Mouse (Mus musculus): ENCODE measurements around the gene Acot8. TPM values are rescaled to one million over a fixed set of nuclear protein-coding genes. Genes with fewer than 3 reads are reported as not detected.

Acot8 gene
- total RNA-seq (2022): 10 to 100 TPM; 25.1 to 34.0 (median 27.7) TPM

DNA sequence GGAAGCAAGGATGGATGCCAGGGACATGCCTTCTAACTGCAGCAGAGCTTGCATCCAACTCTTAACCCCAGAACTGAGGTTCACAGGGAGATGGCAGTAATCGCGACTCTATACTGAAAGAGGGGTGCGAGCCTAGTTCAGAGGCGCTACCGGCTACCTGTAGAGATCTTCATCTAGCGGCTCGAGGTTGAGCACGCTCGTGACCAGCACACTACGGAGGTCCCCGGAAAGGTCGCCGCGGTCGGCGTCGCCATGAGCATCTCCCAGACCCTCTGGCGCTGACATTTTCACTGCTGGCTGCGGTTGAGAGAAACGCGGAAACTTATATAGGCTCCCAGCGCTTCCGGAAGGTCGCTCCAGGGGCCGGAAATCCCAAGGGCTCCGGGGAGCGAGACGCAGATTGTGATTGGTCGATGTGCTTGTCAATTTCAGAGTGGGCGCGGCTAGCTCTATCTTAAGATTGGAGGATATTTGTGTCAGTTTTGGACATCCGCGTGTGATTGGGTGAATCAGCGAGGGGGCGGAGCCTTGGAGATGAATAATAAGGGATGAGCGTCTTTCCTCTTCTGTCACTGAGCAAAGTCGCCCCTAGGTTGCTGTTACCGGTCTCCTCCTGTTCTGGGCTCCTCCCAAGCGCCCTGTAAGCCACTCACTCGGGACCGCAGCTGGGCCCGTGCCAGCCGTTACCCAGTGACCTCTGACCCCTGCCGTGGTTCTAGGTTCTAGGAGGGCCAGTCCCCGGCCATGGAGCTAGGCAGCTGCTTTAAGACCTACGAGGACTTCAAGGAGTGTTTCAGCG, at the start of gene Acot8, which contains the start of gene Zswim3:
TSS of gene Acot8 (minus strand) at position 350 of the 799 bp plus-strand sequence.
TSS of gene Zswim3 (plus strand) at position 566 of the 799 bp plus-strand sequence.
- peak; percentile 98 to 99 for DNase-seq (ENCODE audit: low spot score in 2 of 2)

DNA sequence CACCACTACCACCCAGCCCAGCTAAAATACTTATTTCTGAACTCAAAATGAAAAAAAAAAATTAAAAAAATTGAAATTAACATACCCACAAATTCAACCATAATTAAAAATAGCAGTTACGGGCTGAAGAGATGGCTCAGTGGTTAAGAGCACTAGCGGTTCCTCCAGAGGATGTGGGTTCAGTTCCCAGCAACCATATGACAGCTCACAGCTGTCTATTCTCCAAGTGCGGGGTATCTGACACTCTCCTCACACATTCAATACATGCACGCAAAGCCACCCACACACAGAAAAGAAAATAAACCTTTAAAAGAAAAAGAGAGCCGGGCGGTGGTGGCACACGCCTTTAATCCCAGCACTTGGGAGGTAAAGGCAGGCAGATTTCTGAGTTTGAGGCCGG, 45.4 kb upstream of the Acot8 start:
- no peak for DNase-seq (ENCODE audit: low spot score in 2 of 2)

DNA sequence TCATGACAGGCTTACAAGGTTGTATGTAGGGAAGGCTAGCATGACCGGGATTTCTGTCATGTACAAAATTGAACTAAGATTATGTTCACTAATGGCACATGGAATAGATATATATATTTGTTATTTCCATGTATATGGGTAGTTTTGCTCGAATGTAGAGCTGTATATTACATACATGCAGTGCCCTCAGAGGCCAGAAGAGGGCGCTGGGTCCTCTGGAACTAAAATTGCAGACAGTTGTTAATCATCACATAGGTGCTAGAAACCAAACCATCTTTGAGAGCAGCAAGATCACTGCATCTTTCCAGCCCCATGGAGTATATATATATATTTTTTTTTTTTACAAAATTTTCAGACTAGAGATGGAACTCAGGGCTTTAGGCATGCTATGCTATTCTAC, 41.1 kb upstream of the Acot8 start:
- DNase-seq (ENCODE audit: low spot score in 2 of 2): no peak

DNA sequence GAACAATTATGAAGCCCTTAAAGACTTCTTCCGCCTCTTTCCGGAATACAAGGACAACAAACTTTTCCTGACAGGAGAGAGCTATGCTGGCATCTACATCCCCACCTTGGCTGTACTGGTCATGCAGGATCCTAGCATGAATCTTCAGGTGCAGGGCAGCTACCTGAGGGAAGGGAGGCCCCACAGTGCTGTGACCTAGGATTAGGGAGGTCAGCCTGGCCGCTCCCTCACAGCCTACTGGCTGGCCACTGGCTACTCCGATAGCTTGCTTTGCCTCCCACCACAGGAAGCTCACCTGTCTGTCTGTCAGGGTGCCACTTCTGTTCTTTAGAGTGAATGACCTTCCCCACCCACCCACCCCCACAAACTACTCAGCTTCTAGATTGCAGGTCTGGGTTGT, 30.5 kb upstream of the Acot8 start:
- no peak for DNase-seq (ENCODE audit: low spot score in 2 of 2)

DNA sequence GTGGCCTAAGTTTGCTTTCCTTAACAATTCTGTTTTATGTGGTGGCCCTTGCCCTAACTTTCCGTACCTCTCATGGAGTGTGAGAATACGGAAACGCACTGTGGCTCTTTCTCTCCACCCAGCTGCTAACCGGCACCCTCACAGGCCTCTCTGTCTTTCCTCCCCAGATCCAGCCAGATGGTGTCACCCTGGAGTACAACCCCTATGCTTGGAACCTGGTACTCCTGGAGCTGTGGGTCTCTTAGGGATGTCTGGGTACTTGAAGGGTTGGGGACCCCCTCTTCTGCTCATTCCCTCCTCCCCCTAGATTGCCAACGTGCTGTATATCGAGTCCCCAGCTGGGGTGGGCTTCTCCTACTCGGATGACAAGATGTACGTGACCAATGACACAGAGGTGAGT, 29.8 kb upstream of the Acot8 start:
- DNase-seq (ENCODE audit: low spot score in 2 of 2): no peak

DNA sequence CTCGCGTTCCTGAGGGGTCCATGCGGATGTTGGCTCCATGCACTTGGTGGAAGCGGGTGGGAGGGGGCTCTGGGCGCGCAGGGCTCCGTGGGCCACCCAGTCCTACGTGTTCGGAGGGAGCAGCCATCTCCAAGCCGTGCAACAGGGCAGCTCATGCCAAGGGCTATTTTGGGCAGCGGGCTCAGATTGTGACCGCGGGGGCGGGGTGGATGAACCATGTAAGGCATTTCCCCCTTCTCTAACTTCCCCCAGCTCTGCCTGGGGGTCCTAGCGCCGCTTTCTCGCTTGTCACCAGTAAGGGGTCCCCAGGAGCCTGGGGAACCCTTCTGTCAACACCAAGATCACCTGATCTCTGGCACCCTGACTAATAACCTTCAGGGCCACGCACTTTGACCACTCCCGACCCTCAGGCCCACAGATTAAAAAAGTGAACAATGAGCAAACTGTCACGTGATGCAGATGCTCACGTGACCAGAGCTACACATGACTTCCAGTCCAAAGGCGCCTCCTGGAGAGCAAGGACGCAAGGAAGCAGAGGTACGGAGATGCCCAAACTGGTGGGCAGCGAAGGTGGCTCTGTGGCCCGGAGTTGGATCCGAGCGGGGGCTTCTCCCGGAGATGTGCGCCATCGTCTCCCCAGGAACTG, 28.8 kb upstream of the Acot8 start, which contains the start of gene Neurl2:
TSS of gene Neurl2 (minus strand) at position 143 of the 646 bp plus-strand sequence.
- peak; percentile 92 to 95 for DNase-seq (ENCODE audit: low spot score in 2 of 2)

DNA sequence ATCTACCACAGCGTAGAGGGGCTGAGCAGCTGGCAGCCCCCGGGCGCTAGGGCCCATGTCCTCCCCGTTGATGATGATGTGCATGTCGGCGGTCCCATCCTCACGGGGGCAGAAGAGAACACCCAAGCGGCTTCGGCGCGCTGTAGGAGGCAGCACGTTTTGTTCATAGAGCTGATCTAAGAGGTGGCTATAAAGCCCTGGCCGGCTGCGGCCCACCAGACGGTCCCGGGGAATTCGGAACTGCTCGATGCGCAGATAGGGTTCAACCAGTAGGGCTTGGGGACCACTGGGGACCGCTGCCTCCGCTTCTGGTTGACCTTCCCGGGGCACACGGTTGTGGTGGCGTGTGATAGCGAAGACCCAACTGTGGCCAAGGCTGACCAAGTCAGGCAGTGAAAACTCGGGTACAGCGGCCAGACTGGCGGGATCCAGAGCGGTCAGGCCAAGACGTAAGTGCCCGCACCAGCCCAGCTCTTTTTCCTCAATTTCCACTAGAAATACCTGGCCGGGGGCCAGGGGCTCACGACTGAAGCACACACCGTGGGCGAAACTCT, 28.1 kb upstream of the Acot8 start, which contains the start of gene Ctsa:
TSS of gene Ctsa (plus strand) at position 126 of the 554 bp plus-strand sequence.
- DNase-seq (ENCODE audit: low spot score in 2 of 2): peak; percentile 75 to 80

DNA sequence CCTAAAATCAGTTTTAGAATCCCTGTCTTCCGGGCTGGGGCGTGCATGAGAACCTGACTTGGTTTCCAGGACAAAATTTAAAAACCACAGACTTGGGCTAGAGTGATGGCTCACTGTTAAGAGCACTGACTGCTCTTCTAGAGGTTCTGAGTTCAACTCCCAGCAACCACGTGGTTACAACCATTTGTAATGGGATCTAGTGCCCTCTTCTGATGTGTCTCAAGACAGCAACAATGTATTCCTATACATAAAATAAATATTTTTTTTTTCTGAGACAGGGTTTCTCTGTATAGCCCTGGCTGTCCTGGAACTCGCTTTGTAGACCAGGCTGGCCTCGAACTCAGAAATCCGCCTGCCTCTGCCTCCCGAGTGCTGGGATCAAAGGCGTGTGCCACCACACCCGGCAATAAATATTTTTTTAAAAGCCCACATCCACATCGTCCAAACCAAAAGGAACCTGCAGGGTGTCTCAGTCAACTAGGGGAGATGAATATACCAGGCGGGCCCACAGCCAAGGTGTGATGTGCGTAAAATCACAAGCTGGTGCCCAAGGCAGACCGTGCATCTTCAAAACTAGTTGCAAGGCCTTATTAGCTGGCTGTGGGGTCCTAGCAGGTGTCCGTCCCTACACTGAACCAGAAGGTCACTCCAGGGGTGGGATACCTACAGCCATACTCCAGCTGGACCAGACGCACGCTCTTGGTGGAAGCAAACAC, 27.5 kb upstream of the Acot8 start:
- no peak for DNase-seq (ENCODE audit: low spot score in 2 of 2)

DNA sequence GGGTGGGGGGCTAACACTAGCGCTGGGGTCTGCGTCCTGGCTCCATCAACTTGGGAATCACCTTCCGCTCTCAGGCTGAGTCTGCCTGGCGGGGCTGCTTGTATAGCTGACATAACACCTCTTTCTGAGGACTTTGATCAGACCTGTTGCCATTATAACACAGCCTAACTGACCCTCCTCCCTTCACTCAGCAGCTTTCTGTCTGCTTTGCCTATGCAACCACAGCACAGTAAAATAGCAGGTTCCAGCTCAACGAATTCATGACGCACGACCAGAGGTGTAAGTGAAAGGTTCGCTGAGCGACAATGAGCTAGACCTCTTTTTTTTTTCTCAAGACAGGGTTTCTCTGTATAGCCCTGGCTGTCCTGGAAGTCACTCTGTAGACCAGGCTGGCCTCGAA, 26.3 kb upstream of the Acot8 start:
- no peak for DNase-seq (ENCODE audit: low spot score in 2 of 2)

DNA sequence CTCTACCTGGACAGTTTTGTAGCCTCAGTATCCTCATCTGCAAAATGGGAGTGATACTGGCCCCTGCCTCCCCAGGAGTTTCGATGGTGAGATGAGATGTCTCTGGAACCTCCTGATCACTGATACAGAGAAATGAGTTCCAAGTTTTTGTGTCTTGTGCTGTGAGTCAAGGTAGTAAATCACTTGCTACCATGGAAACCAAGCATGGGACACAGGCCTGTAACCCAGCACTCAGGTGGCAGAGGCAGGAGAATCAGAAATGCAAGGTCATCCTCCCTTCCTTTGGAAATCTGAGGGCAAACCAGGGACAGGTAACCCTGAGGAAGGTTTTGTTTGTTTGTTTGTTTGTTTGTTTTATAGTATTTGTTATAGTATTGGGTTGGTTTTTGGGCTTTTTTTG, 24.4 kb upstream of the Acot8 start:
- no peak for DNase-seq (ENCODE audit: low spot score in 2 of 2)

DNA sequence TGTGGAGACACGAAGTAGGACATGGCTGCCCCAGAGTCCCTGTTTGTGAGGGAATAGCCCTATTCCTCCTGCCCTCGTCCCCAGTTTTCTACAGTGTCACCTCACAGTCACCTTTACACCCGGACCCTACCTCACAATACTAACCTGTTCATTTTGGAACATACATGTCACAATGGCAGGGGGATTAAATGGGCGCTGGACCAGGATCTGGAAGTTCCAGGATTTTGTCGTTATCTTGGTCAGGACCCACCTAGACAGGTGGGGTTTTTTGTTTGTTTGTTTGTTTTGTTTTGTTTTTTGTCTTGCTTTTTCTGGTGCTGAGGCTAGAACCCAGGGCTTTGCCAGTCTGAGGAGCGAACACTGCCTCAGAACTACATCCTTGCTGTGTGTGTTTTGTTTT, 23.8 kb upstream of the Acot8 start, which contains the start of gene Spata25:
TSS of gene Spata25 (minus strand) at position 101 of the 400 bp plus-strand sequence.
- DNase-seq (ENCODE audit: low spot score in 2 of 2): no peak

DNA sequence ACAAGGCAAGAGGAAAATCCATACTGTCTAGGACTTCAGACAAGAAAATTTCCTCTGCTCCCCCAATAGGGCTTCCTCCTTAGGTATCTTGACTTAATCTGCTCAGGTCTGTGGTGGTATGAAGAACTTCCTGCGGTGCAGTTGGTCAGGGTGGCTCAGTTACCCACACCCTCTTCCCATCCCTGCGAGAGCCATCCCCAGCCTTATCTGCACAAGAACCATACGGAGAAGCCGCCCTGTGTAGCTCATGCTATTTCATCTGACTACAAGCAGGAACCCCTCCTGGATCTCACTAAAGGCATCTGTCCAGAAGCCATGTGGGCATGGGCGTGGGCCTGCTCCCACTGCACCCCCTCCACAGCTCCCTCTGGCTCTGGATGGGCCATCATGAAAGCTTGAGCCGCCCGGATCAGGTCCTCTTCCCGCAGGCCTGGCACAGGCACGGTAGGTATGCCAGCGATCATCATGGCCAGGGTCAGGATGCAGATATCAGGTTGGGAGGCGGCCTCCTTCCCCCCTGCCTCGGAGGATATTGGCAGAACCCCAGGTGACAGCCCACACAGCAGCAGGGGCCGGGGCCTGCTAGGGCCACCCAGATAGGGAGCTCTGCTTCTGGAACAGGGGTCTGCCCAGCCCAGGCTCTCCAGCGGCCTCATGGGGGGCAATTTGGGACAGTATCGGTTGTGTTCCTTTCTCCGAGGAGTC, 22.6 kb upstream of the Acot8 start:
- no peak for DNase-seq (ENCODE audit: low spot score in 2 of 2)

DNA sequence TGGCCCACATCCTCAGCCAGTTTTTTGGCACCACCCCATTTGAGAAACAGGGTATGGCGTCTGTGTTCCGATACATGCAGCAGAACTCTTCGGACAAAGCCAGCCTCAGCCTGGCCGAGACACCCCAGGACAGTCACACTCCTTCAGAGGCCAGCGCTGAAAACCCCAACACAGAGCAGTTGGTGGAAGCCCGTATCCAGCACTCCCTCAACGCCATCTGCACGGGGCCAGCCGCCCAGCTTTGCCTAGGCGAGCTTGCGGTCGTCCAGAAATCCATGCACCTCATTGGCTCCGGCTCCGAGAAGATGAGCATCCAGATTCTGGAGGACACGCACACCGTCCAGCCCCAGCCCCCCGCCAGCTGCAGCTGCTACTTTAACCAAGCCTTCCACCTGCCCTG, 20.8 kb upstream of the Acot8 start:
- no peak for DNase-seq (ENCODE audit: low spot score in 2 of 2)

DNA sequence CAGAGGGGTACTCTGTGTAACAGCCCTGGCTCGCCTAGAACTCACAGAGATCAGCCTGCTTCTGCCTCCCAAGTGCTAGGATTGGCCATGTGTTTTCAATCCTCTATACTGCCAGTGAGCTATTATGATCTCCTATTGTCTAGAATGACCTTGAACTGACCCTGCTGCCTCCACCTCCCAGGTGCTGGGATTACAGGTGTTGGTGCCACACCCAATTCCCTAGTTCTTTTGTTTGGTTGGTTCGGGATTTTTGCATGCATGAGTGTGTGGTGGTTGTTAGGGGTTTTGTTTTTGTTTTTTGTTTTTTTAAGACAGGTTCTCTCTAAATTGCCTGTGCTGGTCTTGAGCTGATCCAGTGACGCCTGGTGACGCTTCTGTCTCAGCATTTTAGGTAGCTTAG, 19.3 kb upstream of the Acot8 start:
- DNase-seq (ENCODE audit: low spot score in 2 of 2): no peak

DNA sequence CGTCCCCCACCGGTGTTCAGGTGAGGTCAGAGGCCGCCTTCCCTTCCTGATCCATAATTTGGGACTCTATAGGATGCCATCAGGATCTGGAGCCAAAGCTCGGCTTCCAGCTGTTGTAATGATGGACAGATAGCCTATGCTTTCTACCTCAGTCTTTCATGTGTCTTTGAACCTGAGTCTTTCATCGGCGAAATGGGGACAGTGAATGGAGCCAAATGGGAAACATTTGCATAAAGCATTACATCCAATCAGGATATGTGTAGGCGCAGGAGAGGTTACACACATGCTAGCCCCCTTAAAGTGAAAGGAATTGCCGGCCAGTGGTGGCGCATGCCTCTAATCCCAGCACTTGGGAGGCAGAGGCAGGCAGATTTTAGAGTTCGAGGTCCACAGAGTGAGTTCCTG, 18.5 kb upstream of the Acot8 start:
- no peak for DNase-seq (ENCODE audit: low spot score in 2 of 2)

DNA sequence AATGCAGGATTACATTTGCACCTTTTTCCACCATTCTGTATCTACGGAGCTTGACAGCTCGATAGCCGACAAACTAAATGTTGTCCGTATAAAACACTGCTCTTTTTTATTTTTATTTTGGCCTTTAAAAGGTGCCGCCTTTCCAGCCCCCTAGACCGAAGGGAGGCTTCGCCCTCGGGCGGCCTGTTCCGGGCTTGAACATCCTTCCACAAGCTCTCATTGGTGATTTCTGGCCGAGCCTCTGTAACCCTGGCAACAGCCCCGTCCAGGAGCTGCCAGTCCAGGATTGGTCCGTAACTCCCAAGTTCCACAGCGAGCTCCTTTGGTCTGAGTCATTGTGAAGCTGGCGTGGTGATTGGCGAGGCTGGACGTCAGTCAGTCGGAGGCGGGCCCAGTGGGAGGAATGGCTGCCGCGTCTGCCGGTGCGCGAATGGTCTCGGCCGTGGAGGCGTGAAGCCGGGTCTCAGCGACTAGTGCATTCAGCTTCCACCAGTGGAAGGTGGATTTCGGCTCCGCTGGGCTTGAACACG, 18.0 kb upstream of the Acot8 start, which contains the start of gene Zswim1:
TSS of gene Zswim1 (plus strand) at position 51 of the 530 bp plus-strand sequence.
- peak; percentile 99 to 100 for DNase-seq (ENCODE audit: low spot score in 2 of 2)

DNA sequence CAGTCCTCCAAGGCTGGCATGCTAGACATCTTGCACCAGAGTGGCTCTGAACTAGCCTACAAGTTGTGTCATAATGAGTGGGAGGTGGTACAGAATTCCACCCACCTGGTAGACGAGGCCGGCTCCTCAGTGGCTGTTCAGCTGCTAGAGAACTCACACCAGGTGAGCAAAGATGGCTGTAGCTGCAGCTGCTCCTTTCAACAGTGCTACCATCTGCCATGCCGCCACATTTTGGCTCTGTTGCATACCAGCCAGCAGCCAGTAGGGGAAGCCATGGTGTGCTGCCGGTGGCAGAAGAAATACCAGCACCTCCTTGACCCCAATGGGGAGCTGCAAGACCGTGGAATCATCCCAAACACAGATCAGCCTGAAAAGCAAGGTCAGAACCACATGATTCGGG, 16.4 kb upstream of the Acot8 start:
- DNase-seq (ENCODE audit: low spot score in 2 of 2): no peak

DNA sequence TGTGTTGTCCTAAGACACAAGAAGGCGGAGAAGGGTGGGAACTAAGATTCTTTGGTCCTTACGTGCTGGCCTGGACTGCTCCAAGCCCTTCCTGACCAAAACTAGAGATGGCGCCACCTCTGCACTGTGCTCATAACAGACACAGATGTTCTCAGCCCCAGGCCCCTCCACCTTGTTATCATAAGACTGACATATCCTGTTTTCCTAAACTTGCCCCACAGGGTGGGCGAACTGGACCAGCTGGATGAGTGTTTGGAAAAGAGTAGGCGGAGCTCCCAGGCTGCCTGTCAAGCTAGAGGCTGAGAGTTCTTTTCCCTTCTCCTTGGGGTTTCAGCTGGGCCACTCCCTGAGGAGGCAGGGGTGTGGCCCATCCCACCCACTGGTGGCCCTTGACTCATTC, 13.0 kb upstream of the Acot8 start:
- DNase-seq (ENCODE audit: low spot score in 2 of 2): no peak

DNA sequence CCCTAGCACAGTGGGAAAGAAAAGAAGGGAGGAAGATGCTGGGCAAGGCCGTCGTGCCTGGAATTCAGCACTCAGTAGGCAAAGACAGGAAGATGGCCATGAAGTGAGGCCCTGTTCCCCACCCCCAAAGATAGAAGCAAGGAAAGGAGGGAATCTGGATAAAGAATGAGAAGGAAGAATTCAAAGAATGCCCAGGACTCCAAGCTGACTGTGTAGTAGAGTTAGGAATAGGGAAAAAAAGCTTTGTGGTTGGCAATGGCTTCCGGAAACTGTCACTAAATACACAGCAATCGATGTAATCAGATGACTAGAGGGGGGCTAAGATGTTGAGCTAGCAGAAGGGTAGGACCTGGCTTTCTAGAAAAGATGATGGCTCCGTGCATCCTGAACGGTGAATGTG, 12.5 kb upstream of the Acot8 start:
- DNase-seq (ENCODE audit: low spot score in 2 of 2): no peak

DNA sequence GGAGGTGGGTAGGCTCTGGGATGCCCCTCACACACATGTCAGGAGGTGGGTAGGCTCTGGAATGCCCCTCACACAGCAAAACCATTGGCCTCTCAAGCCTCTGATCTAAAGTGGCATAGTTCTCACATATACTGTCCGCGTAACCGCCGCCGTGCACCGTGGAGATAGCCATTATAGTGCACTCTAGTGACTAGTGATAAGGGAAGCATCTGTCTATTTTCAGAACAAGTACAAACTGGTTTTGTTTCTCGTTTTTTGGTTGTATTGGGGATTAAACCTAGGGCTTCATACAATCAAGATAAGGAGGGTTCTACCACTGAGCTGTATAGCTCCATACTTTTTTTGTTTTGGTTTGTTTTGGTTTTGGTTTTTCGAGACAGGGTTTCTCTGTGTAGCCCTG, 11.1 kb upstream of the Acot8 start:
- no peak for DNase-seq (ENCODE audit: low spot score in 2 of 2)

DNA sequence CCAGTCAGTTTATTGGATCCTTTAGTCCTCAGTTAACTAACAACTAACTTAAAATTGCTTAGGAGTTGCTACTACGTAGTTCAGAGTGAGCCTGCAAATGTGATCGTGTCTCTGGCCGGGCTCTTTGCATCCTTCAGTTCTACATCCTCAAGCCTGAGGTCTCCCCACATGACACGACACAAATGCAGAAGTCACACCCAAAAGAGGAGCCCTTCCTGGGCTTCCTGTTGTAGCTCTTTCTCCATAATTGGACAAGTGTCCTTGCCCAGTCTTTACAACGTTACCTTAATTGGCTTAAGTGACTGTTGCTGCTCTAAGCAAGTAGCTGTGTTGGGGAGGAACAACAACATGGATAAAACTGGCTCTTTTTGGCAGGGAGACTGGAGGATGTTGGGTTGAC, 10.7 kb upstream of the Acot8 start:
- DNase-seq (ENCODE audit: low spot score in 2 of 2): no peak

All from layer of hippocampus, adult 8-10 months (tissue).